Mouse (Mus musculus): ENCODE measurements at regions not wholly inside any gene's neighbourhood (a gene's known extent, or its start where the extent isn't known, plus 50 kb on each side); places are given as distances from the start of the nearest gene placed in this dataset.

GRCm38 (mm10) chrX:144234457-144234856 is 81.0 kb downstream of the A730046J19Rik start:
- H3K4me3 ChIP-seq = no peak overlapping the region
- no peak overlapping the region for H3K27ac ChIP-seq
- DNase-seq (ENCODE audit: low spot score in 2 of 2) = peak in 1 of 2 experiments; percentile 0
- no peak for TF ChIP-seq CTCF (conservative IDR thresholded peaks at IDR 0.05)

GRCm38 (mm10) chrX:144265934-144266333 is 51.7 kb upstream of the Alg13 start:
- no peak for DNase-seq (ENCODE audit: low spot score in 2 of 2)
- Histone ChIP-seq H3K4me3 (no peak overlapping the region), H3K27ac (no peak overlapping the region)
- TF ChIP-seq CTCF (conservative IDR thresholded peaks at IDR 0.05) = no peak
